Mouse (Mus musculus) limb, embryonic 14.5 days (tissue): ENCODE results near the gene Kirrel3. TPM values are rescaled to one million over a fixed set of nuclear protein-coding genes. Genes with fewer than 3 reads are reported as not detected.

Experiments used
- ATAC-seq: fragments of 200-750 bp; cut with Nextera tagmentation; 2 replicates; pipeline ENCODE4 v1.8.0; 2017; ENCODE audit warnings: low read depth, moderate number of reproducible peaks, moderate TSS enrichment; ENCODE audit not compliant: low FRiP score
- DNase-seq: peaks from one replicate; pipeline ENCODE4 v3.0.0-alpha.2; 2015; ENCODE audit warnings: low spot score
- H3K27ac ChIP-seq: fragments of 300-500 bp; sonication (generic); replicated peaks from 2 replicates; pipeline ENCODE4 v1.5.1; 2014; ENCODE audit warnings: low read depth, mild to moderate bottlenecking, low read length, moderate library complexity, mixed read lengths
- H3K27me3 ChIP-seq: fragments of 300-500 bp; sonication (generic); 2 replicates; pipeline ENCODE4 v1.6.1; 2014; ENCODE audit warnings: low read length, mixed read lengths; ENCODE audit not compliant: control insufficient read depth, insufficient read depth
- H3K36me3 ChIP-seq: fragments of 300-500 bp; sonication (generic); 2 replicates; pipeline ENCODE4 v1.6.1; 2014; ENCODE audit warnings: mild to moderate bottlenecking, low read length, moderate library complexity, mixed read lengths; ENCODE audit not compliant: control insufficient read depth, insufficient read depth
- H3K4me1 ChIP-seq: fragments of 300-500 bp; sonication (generic); 2 replicates; pipeline ENCODE4 v1.6.1; 2014; ENCODE audit warnings: antibody characterized with exemption, low read length, mixed read lengths; ENCODE audit not compliant: control insufficient read depth, insufficient read depth
- H3K4me2 ChIP-seq: fragments of 300-500 bp; sonication (generic); replicated peaks from 2 replicates; pipeline ENCODE4 v1.6.1; 2014; ENCODE audit warnings: low read depth, mild to moderate bottlenecking, low read length, moderate library complexity; ENCODE audit not compliant: severe bottlenecking
- H3K4me3 ChIP-seq: fragments of 300-500 bp; sonication (generic); replicated peaks from 2 replicates; pipeline ENCODE4 v1.5.1; 2014; ENCODE audit warnings: low read length
- H3K9ac ChIP-seq: fragments of 300-500 bp; sonication (generic); 2 replicates; pipeline ENCODE4 v1.6.1; 2014; ENCODE audit warnings: mild to moderate bottlenecking, low read depth, low read length, moderate library complexity; ENCODE audit not compliant: severe bottlenecking
- H3K9me3 ChIP-seq: fragments of 300-500 bp; sonication (generic); 2 replicates; pipeline ENCODE4 v1.6.1; 2016; ENCODE audit warnings: low read length; ENCODE audit not compliant: control insufficient read depth
- POLR2A ChIP-seq: fragments of 200-500 bp; IDR thresholded peaks from 2 replicates; pipeline ENCODE4 v1.8.0; 2012; ENCODE audit warnings: inconsistent platforms, mild to moderate bottlenecking, moderate library complexity, borderline replicate concordance; ENCODE audit not compliant: insufficient read depth, insufficient read length; ENCODE audit errors: extremely low read depth
- WGBS: fragments of 180-500 bp; shearing (Covaris S2); extraction: QIAGEN DNeasy Blood & Tissue Kit; methylation state at CpG from one replicate; pipeline ENCODE4 v1.1.7; 2014; 5-methylcytosine and 5-hydroxymethylcytosine counted together
- polyA plus RNA-seq, 2 experiments: library from polyadenylated mRNA; depleted of rRNA in 1 of 2; stranded (reverse) in 1 of 2; unstranded in 1 of 2; fragments of >200 nt; fragmentation: Nextera tagmentation in 1 of 2; extraction: Ambion mirVana in 1 of 2; gene quantifications; 2 replicates each; pipeline versions ENCODE4 v1.2.1 to v1.2.3; 2012 to 2014

The Kirrel3 gene
- polyA plus RNA-seq, 2 experiments: 10.1 to 14.6 TPM

DNA sequence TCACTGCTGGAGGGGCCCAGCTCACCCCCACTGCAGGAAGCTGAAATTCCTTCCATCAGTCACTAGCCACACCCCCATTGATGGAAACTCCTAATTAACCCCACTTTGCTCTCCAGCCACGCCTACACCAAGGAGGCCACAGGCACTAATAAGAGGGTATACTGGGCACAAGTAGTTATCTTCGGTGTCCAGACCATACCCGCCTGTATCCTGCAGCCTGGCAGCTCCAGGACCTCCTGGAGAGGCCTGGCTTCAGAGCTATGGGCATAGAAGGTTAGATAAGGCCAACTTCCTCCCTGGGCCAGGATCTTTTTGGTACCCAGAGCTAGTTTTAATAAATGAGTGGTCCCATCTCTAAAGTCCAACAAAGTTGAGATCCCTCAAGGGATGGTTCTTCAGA, 503.0 kb downstream of the Kirrel3 start:
- WGBS: 74% methylated on average over 3 of the region's 3 CpGs
- Histone ChIP-seq H3K36me3 (no peaks in the 10 kb centered on the region), H3K4me3 (no peak overlapping the region), H3K9ac (no peak overlapping the region), H3K9me3 (no peaks in the 10 kb centered on the region), H3K27ac (no peak overlapping the region), H3K4me1 (0 out of 2 replicates have a peak, but pooled peaks cover 7% of the 10 kb centered on the region), H3K4me2 (no peak overlapping the region), H3K27me3 (no peaks in the 10 kb centered on the region)
- ATAC-seq (no peak), DNase-seq (no peak)
- no peak for TF ChIP-seq POLR2A

DNA sequence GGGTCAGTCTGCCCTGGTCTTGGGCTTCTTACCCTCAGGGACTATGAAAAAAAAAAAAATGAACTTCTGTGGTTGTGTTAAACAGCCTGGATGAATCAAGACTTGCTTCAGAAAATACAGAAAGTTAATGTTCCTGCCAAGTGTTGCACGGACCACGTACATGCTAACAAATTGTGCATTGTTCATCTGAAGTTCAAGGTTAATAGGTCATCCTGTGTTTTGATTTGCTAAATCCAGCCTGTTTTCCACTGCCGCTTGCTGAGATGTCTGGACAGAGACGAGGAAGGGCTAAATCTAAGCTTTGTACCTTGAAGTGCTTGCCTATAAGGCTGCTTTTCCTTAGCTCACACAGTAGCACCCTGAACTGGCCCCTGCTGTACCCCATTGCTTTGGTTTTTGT, 506.5 kb downstream of the Kirrel3 start:
- Histone ChIP-seq H3K27ac (no peak overlapping the region), H3K9me3 (no peaks in the 10 kb centered on the region), H3K27me3 (no peaks in the 10 kb centered on the region), H3K9ac (no peak overlapping the region), H3K4me1 (0 out of 2 replicates have a peak, but pooled peaks cover 10% of the 10 kb centered on the region), H3K36me3 (no peaks in the 10 kb centered on the region), H3K4me3 (no peak overlapping the region), H3K4me2 (no peak overlapping the region)
- WGBS: 44% methylated on average over 4 of the region's 4 CpGs
- no peak for TF ChIP-seq POLR2A
- ATAC-seq (no peak), DNase-seq (no peak)

DNA sequence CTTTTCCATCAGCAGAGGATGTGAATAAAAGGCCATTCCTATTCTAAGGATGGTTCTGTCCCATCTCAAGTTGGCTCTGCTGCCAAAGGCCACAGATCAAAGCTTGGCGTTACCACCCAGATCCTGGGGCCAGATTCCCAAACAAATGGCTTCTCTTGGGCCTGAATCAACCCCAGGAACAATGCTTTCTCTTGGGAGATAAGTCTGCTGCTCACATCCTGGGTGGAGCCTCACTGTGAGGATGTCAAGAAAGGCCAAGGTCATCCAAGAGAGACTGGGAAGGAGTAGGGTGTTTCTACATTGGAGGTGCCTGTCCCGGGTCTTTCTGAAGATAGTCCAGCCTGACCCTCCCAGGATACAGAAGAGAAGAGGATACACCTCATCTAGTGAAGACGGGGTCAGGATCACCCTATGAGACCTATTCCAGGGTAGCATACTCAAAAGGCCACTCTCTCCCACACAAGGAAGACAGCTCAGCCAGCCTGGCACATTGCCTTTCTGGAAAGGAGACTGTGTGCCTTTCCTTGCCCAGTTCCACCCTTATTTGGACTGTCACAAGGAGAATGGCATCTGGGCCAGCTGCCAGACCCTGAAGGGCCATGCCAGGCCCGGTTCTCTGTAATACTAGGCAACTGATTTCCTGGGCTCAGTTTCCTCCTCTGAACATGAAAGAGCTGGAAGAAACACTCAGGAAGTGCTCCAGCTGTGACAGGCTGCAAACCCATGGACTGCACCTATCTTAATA, 507.9 kb downstream of the Kirrel3 start:
- Histone ChIP-seq H3K9me3 (no peaks in the 10 kb centered on the region), H3K27me3 (no peaks in the 10 kb centered on the region), H3K9ac (no peak overlapping the region), H3K4me1 (0 out of 2 replicates have a peak, but pooled peaks cover 13% of the 10 kb centered on the region), H3K4me2 (no peak overlapping the region), H3K4me3 (no peak overlapping the region), H3K36me3 (no peaks in the 10 kb centered on the region), H3K27ac (no peak overlapping the region)
- TF ChIP-seq POLR2A: no peak
- DNase-seq (peak; percentile 56), ATAC-seq (no peak)
- WGBS: 64% methylated on average over 4 of the region's 4 CpGs

DNA sequence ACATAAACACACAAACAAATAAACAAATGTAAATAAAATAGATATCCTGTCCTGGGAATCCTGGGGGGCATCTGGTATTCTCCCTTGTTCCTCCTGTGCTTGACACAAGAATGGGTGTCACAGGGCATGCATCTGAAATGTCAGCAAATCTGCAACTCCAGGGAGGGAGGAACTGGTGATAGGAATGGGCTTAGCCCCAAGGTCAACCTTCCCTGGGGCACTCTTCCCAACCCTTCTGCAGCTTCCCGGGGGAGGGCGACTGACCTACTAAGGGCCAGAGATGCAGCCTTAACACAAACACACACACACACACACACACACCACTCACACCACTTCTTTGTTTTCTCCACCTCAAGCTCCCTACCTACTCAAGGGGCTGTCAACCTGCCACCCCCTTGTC, 509.4 kb downstream of the Kirrel3 start:
- no peak for TF ChIP-seq POLR2A

DNA sequence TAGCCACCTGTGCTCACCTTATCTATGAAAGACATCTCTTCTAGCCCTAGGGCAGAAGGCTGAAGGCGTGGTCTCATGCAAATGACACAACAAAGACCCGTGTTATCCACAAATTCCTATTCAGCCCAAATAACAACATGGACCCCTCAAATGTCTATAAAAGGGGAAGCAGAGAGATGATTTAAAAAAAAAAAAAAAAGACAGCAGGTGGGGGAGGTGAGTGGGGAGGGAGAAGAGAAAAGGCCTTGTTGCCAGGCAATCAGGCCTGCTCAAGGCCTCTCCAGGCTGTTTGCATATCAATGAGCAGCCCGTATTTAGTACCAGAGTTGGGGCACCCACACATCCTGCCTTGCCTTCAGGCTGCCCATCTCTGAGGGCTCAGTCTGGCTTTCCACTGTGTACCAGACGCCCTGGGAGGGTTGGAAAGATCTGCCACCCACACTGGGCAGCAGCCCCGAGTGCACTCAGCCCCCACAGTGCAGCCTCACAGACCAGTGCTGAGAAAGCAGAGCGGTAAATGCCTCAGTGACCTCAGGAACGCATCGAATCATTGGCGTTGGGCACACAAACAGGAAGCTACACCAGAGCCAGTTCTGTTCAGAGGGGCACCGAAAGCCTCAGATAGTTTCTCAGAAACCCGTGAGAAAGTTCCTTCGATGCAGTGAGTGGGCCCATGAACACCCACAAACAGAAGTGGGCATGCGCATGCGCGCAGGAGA, 510.1 kb downstream of the Kirrel3 start:
- Histone ChIP-seq H3K9ac (no peak overlapping the region), H3K4me3 (no peak overlapping the region), H3K27ac (no peak overlapping the region), H3K4me1 (0 out of 2 replicates have a peak, but pooled peaks cover 15% of the 10 kb centered on the region), H3K4me2 (no peak overlapping the region), H3K36me3 (no peaks in the 10 kb centered on the region), H3K27me3 (no peaks in the 10 kb centered on the region), H3K9me3 (no peaks in the 10 kb centered on the region)
- ATAC-seq (no peak), DNase-seq (no peak)
- TF ChIP-seq POLR2A: no peak
- WGBS: 62% methylated on average over 15 of the region's 15 CpGs

More for the DNA sequence above, 509.4 kb downstream of the Kirrel3 start:
- ATAC-seq (no peak), DNase-seq (no peak)
- Histone ChIP-seq H3K4me1 (0 out of 2 replicates have a peak, but pooled peaks cover 15% of the 10 kb centered on the region), H3K4me3 (no peak overlapping the region), H3K9ac (no peak overlapping the region), H3K27ac (no peak overlapping the region), H3K4me2 (no peak overlapping the region), H3K36me3 (no peaks in the 10 kb centered on the region), H3K9me3 (no peaks in the 10 kb centered on the region), H3K27me3 (no peaks in the 10 kb centered on the region)
- 100% methylated on average over 2 of the region's 2 CpGs for WGBS
